Mouse (Mus musculus): ENCODE measurements at regions not wholly inside any gene's neighbourhood (a gene's known extent, or its start where the extent isn't known, plus 50 kb on each side); places are given as distances from the start of the nearest gene placed in this dataset.

GRCm38 (mm10) chr15:96877931-96878330 lies 177.8 kb downstream of the Slc38a4 start:
- no peak for ATAC-seq
- no peak overlapping the region for H3K27ac ChIP-seq
- no peaks in the 10 kb centered on the region for H3K27me3 ChIP-seq
- no peaks in the 10 kb centered on the region for H3K4me1 ChIP-seq (replicated peaks)
- H3K9ac ChIP-seq (replicated peaks), result no peak overlapping the region
- H3K36me3 ChIP-seq, result no peaks in the 10 kb centered on the region
- no peak overlapping the region for H3K4me3 ChIP-seq (replicated peaks)
- H3K9me3 ChIP-seq, result no peaks in the 10 kb centered on the region
- WGBS, result 91% methylated on average over 8 of the region's 8 CpGs
- no peak overlapping the region for H3K4me2 ChIP-seq (replicated peaks)

GRCm38 (mm10) chr15:96877271-96877670 lies 177.7 kb upstream of the Slc38a2 start:
- WGBS, result 82% methylated on average over 9 of the region's 9 CpGs
- Histone ChIP-seq H3K4me1 (replicated peaks) (no peaks in the 10 kb centered on the region), H3K9ac (replicated peaks) (no peak overlapping the region), H3K4me3 (replicated peaks) (no peak overlapping the region), H3K36me3 (no peaks in the 10 kb centered on the region), H3K4me2 (replicated peaks) (no peak overlapping the region), H3K27me3 (no peaks in the 10 kb centered on the region), H3K27ac (no peak overlapping the region), H3K9me3 (no peaks in the 10 kb centered on the region)
- ATAC-seq, result no peak

DNA sequence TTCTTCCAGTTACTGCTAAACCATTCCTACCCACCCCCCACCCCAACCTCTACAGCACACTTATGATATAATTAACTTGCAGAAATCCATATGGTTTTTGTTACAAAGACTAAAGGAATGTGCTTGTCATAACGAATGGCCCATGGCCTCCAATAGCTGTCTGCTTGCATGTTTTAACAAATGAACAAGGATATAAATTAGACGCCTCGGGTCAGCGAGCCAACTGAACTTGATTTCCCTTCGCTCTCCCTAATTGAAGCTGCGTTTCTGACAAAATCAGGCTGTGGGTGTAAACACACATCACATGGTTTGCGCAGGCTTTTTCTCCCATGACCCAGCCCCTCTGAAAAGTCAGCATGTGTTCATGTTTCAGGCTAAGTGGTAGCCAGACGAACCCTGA lies 174.6 kb upstream of the Slc38a2 start:
- ATAC-seq, result no peak
- no peak overlapping the region for H3K27ac ChIP-seq
- no peak overlapping the region for H3K9ac ChIP-seq (replicated peaks)
- H3K27me3 ChIP-seq, result no peaks in the 10 kb centered on the region
- no peaks in the 10 kb centered on the region for H3K36me3 ChIP-seq
- no peak overlapping the region for H3K4me3 ChIP-seq (replicated peaks)
- H3K4me2 ChIP-seq (replicated peaks), result no peak overlapping the region
- no peaks in the 10 kb centered on the region for H3K9me3 ChIP-seq
- no peaks in the 10 kb centered on the region for H3K4me1 ChIP-seq (replicated peaks)
- WGBS, result 89% methylated on average over 8 of the region's 8 CpGs

DNA sequence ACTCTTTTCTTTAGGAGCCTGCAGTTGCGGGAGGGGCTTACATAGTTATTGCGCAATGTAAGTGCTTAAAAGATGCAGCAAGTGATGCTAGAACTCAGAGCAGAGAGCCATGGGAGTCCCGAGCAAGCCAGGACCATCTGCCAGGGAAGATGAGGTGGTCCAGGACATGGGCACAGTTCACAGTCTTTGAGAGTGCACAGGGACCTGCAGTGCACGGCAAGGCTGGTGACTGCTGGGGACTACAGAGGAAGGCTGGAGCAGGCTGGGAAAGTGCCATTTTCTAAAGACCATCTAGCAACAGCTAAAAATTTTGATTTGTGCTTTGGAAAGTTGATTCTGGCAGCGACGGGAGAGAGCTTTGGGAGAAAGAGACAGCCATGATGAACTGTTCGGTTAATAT lies 174.0 kb upstream of the Slc38a2 start:
- no peaks in the 10 kb centered on the region for H3K4me1 ChIP-seq (replicated peaks)
- no peaks in the 10 kb centered on the region for H3K27me3 ChIP-seq
- WGBS, result 93% methylated on average over 7 of the region's 7 CpGs
- ATAC-seq, result no peak
- H3K4me2 ChIP-seq (replicated peaks), result no peak overlapping the region
- H3K36me3 ChIP-seq, result no peaks in the 10 kb centered on the region
- no peaks in the 10 kb centered on the region for H3K9me3 ChIP-seq
- H3K27ac ChIP-seq, result no peak overlapping the region
- no peak overlapping the region for H3K4me3 ChIP-seq (replicated peaks)
- no peak overlapping the region for H3K9ac ChIP-seq (replicated peaks)

DNA sequence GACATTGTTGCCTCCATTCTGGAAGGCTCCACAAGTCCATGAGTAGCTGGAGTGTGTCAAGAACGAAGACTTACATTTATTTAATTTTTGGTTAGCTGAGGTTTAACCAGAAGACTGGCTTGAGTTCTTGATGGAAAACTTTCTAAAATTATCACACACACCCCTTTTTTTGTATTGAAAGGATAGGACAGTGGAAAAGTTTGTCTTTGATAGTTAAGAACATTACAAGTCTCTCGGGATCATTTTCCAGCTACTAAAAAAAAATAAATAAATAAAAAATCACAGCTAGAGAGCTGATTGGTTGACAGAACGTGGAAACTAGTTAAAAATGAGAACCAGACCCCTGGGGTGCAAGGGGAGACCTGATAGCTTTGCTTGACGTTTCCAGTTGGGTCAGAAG lies 173.6 kb upstream of the Slc38a2 start:
- Histone ChIP-seq H3K27ac (no peak overlapping the region), H3K4me3 (replicated peaks) (no peak overlapping the region), H3K4me1 (replicated peaks) (no peaks in the 10 kb centered on the region), H3K27me3 (no peaks in the 10 kb centered on the region), H3K4me2 (replicated peaks) (no peak overlapping the region), H3K36me3 (no peaks in the 10 kb centered on the region), H3K9ac (replicated peaks) (no peak overlapping the region), H3K9me3 (no peaks in the 10 kb centered on the region)
- 69% methylated on average over 4 of the region's 4 CpGs for WGBS
- ATAC-seq, result no peak

DNA sequence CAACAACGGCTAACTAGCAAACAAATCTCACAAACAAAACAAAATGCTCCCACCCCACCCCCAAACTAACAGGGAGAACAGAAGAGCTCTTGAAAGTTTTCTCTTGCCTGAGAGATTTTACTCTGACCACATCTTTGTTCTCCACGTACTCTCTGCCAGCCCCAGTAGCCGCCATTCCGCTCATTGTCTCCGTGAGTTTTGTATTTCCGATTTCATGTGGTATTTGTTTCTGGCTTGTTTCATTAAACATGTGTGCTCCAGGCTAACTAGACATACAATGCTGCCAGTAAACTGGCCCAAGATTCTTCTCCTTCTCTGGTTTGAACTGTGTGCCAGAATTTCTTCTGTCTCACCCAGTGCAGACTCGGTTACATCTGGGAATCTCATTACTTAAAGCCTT lies 168.2 kb upstream of the Slc38a2 start:
- Histone ChIP-seq H3K4me3 (replicated peaks) (no peak overlapping the region), H3K9me3 (no peaks in the 10 kb centered on the region), H3K36me3 (no peaks in the 10 kb centered on the region), H3K9ac (replicated peaks) (no peak overlapping the region), H3K27me3 (no peaks in the 10 kb centered on the region), H3K27ac (no peak overlapping the region), H3K4me1 (replicated peaks) (no peaks in the 10 kb centered on the region), H3K4me2 (replicated peaks) (no peak overlapping the region)
- 85% methylated on average over 7 of the region's 7 CpGs for WGBS
- ATAC-seq, result no peak

GRCm38 (mm10) chr15:96865932-96866331 lies 166.4 kb upstream of the Slc38a2 start:
- no peaks in the 10 kb centered on the region for H3K4me1 ChIP-seq (replicated peaks)
- WGBS, result 93% methylated on average over 7 of the region's 7 CpGs

GRCm38 (mm10) chr15:96857709-96858108 lies 158.2 kb upstream of the Slc38a2 start:
- Histone ChIP-seq H3K27ac (no peak overlapping the region), H3K36me3 (no peaks in the 10 kb centered on the region), H3K4me3 (replicated peaks) (no peak overlapping the region), H3K4me2 (replicated peaks) (no peak overlapping the region), H3K9ac (replicated peaks) (no peak overlapping the region), H3K27me3 (no peaks in the 10 kb centered on the region), H3K9me3 (no peaks in the 10 kb centered on the region), H3K4me1 (replicated peaks) (no peaks in the 10 kb centered on the region)
- ATAC-seq, result no peak
- 71% methylated on average over 3 of the region's 3 CpGs for whole genome bisulfite sequencing

More at GRCm38 (mm10) chr15:96865932-96866331, 166.4 kb upstream of the Slc38a2 start:
- no peak overlapping the region for H3K4me2 ChIP-seq (replicated peaks)
- no peak overlapping the region for H3K27ac ChIP-seq
- no peaks in the 10 kb centered on the region for H3K36me3 ChIP-seq
- H3K4me3 ChIP-seq (replicated peaks), result no peak overlapping the region
- no peaks in the 10 kb centered on the region for H3K9me3 ChIP-seq
- ATAC-seq, result no peak
- H3K9ac ChIP-seq (replicated peaks), result no peak overlapping the region
- no peaks in the 10 kb centered on the region for H3K27me3 ChIP-seq

DNA sequence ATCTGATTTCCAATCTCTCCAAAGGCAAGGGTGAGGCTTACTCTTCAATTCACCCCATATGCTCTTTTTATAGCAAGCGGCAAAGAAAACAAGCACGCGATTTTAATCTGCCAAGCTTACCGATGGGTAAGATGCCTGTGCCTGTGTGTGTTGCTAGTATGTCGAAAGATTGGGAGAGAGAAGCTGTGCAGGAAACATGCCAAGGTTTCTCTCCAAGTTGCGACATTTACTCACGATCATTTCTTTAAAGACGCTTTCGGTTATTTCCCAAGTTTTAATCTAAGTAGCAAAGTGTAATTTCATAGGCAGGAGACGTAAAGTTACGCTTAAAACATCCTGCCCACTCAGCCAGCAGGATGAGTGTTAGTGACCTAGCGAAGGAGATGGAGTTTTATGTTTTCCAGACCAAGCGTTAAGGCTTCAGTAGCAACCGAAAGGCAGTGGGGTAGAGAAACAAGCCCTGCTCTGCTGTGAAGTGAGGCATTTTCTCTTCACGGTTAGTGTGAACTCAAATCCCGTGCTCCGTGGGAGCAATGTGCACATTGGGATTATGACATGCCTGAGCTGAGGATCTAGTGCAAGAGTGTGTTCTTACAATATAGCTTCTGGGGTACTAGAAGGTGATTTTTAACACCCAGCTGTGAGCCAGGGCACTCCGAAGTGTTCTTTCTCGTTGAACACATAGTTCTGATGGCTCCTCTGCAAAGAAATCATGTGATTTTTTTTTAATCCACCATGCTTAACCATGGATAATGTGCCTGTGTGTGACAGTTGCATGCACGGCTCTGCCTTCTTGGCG lies 152.6 kb upstream of the Slc38a2 start:
- no peaks in the 10 kb centered on the region for H3K27me3 ChIP-seq
- no peaks in the 10 kb centered on the region for H3K36me3 ChIP-seq
- H3K4me3 ChIP-seq (replicated peaks), result no peak overlapping the region
- H3K27ac ChIP-seq, result no peak overlapping the region
- no peak overlapping the region for H3K9ac ChIP-seq (replicated peaks)
- ATAC-seq, result no peak
- WGBS, result 89% methylated on average over 21 of the region's 21 CpGs
- H3K4me2 ChIP-seq (replicated peaks), result no peak overlapping the region
- no peaks in the 10 kb centered on the region for H3K4me1 ChIP-seq (replicated peaks)
- H3K9me3 ChIP-seq, result no peaks in the 10 kb centered on the region

GRCm38 (mm10) chr15:96848150-96848549 lies 148.6 kb upstream of the Slc38a2 start:
- WGBS, result 86% methylated on average over 2 of the region's 2 CpGs
- Histone ChIP-seq H3K27ac (no peak overlapping the region), H3K4me3 (replicated peaks) (no peak overlapping the region)

GRCm38 (mm10) chr15:96845221-96845620 lies 145.7 kb upstream of the Slc38a2 start:
- ATAC-seq, result no peak
- Histone ChIP-seq H3K27ac (no peak overlapping the region), H3K9me3 (no peaks in the 10 kb centered on the region), H3K4me1 (replicated peaks) (no peaks in the 10 kb centered on the region), H3K4me2 (replicated peaks) (no peak overlapping the region), H3K36me3 (no peaks in the 10 kb centered on the region), H3K27me3 (no peaks in the 10 kb centered on the region), H3K9ac (replicated peaks) (no peak overlapping the region), H3K4me3 (replicated peaks) (no peak overlapping the region)
- 90% methylated on average over 6 of the region's 6 CpGs for WGBS

More at GRCm38 (mm10) chr15:96848150-96848549, 148.6 kb upstream of the Slc38a2 start:
- H3K9me3 ChIP-seq, result no peaks in the 10 kb centered on the region
- no peaks in the 10 kb centered on the region for H3K36me3 ChIP-seq
- no peak for ATAC-seq
- H3K27me3 ChIP-seq, result no peaks in the 10 kb centered on the region
- H3K9ac ChIP-seq (replicated peaks), result no peak overlapping the region
- no peaks in the 10 kb centered on the region for H3K4me1 ChIP-seq (replicated peaks)
- no peak overlapping the region for H3K4me2 ChIP-seq (replicated peaks)

DNA sequence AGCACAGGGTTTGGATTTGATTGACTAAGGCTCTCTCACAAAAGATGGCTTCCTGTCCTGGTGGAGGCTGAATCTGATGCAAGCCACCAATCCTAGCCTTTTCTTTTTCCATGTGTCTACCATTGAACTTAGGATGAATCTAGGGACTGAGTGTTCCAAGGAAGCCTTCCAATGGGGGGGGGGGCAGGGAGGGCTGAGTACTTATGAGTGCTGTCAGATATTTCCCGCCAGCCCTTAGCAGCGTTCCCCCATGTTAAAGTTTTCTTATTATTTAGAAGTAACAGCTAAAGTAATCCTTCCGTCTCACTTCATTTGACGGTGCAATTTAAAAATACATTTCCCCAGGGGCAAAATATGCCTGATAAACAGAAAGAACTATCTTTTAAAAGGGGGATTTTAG lies 144.8 kb upstream of the Slc38a2 start:
- H3K4me2 ChIP-seq (replicated peaks), result no peak overlapping the region
- H3K27ac ChIP-seq, result no peak overlapping the region
- no peak overlapping the region for H3K9ac ChIP-seq (replicated peaks)
- H3K4me1 ChIP-seq (replicated peaks), result no peaks in the 10 kb centered on the region
- no peak for ATAC-seq
- no peaks in the 10 kb centered on the region for H3K27me3 ChIP-seq
- no peaks in the 10 kb centered on the region for H3K9me3 ChIP-seq
- no peaks in the 10 kb centered on the region for H3K36me3 ChIP-seq
- H3K4me3 ChIP-seq (replicated peaks), result no peak overlapping the region
- 92% methylated on average over 4 of the region's 4 CpGs for WGBS

DNA sequence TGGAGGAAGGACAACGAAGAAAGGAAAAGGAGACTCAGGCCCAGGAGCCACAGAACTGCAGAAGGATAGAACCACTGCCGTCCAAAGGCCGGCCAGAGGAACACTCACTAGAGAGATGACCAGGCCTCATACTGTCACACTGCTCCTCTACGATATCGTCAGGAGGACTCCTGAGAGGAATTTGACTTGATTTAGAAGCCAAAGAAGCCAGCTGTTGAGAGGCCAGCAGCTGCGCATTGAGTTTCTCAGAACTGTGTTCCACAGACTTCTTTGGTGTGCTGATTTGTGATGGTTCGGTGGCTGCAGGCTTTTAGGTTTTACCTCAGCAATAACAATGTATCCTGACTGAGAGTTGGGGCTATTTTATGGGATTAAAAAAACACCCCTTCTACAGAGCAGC lies 144.1 kb upstream of the Slc38a2 start:
- Histone ChIP-seq H3K36me3 (no peaks in the 10 kb centered on the region), H3K9ac (replicated peaks) (no peak overlapping the region), H3K4me2 (replicated peaks) (no peak overlapping the region), H3K27me3 (no peaks in the 10 kb centered on the region), H3K4me3 (replicated peaks) (no peak overlapping the region), H3K9me3 (no peaks in the 10 kb centered on the region), H3K4me1 (replicated peaks) (no peaks in the 10 kb centered on the region), H3K27ac (no peak overlapping the region)
- WGBS, result 91% methylated on average over 7 of the region's 7 CpGs
- no peak for ATAC-seq
